Mouse (Mus musculus) MEL (cell line): ENCODE measurements at regions not wholly inside any gene's neighbourhood (a gene's known extent, or its start where the extent isn't known, plus 50 kb on each side); places are given as distances from the start of the nearest gene placed in this dataset.

ENCODE experiments used
- CTCF ChIP-seq, 3 experiments: IDR thresholded peaks in 2 of 3; conservative IDR thresholded peaks in 1 of 3; 2 replicates each; pipeline ENCODE4 v1.5.1; 2011 to 2012; ENCODE audit warnings: low read length in 3 of 3, low read depth in 2 of 3, mild to moderate bottlenecking in 2 of 3, improper control_type of control experiment in 1 of 3, inconsistent platforms in 1 of 3, mixed read lengths in 1 of 3, moderate library complexity in 1 of 3; ENCODE audit not compliant: control insufficient read depth in 1 of 3, insufficient read depth in 1 of 3, poor library complexity in 1 of 3, severe bottlenecking in 1 of 3
- E2F4 ChIP-seq: IDR thresholded peaks from 2 replicates; pipeline ENCODE4 v1.6.1; 2011; ENCODE audit warnings: low read depth, low read length, improper control_type of control experiment, borderline replicate concordance
- EP300 ChIP-seq, 2 experiments: IDR thresholded peaks; 2 replicates each; pipeline ENCODE4 v1.6.1; 2011; ENCODE audit warnings: improper control_type of control experiment in 2 of 2, low read length in 2 of 2, low read depth in 1 of 2, mild to moderate bottlenecking in 1 of 2
- ETS1 ChIP-seq: IDR thresholded peaks from 2 replicates; pipeline ENCODE4 v1.6.1; 2012; ENCODE audit warnings: low read depth, mild to moderate bottlenecking, inconsistent platforms, low read length, improper control_type of control experiment, moderate library complexity
- MAFK ChIP-seq: IDR thresholded peaks from 2 replicates; pipeline ENCODE4 v1.6.1; 2011; ENCODE audit warnings: low read depth, mild to moderate bottlenecking, low read length, improper control_type of control experiment, borderline replicate concordance
- MAX ChIP-seq: IDR thresholded peaks from 2 replicates; pipeline ENCODE4 v1.6.1; 2011; ENCODE audit warnings: low read length, improper control_type of control experiment
- MEF2A ChIP-seq: IDR thresholded peaks from 2 replicates; pipeline ENCODE4 v1.6.1; 2014; ENCODE audit warnings: low read depth, mild to moderate bottlenecking, inconsistent platforms, low read length, improper control_type of control experiment; ENCODE audit not compliant: poor library complexity, insufficient replicate concordance, severe bottlenecking; ENCODE audit errors: extremely low read depth
- MYC ChIP-seq: IDR thresholded peaks from 2 replicates; pipeline ENCODE4 v1.6.1; 2011; ENCODE audit warnings: low read depth, mild to moderate bottlenecking, low read length, improper control_type of control experiment, moderate library complexity
- POLR2A ChIP-seq, 2 experiments: IDR thresholded peaks; 2 replicates each; pipeline ENCODE4 v1.6.1; 2011 to 2012; ENCODE audit warnings: low read length in 2 of 2, mild to moderate bottlenecking in 2 of 2, control low read depth in 1 of 2, improper control_type of control experiment in 1 of 2, low read depth in 1 of 2, moderate library complexity in 1 of 2; ENCODE audit not compliant: control insufficient read depth in 1 of 2, insufficient read depth in 1 of 2, poor library complexity in 1 of 2
- SIN3A ChIP-seq: IDR thresholded peaks from 2 replicates; pipeline ENCODE4 v1.6.1; 2012; ENCODE audit warnings: low read length, improper control_type of control experiment, inconsistent platforms
- SMC3 ChIP-seq: IDR thresholded peaks from 2 replicates; pipeline ENCODE4 v1.6.1; 2011; ENCODE audit warnings: low read depth, low read length, improper control_type of control experiment
- USF1 ChIP-seq: IDR thresholded peaks from 2 replicates; pipeline ENCODE4 v1.6.1; 2014; ENCODE audit warnings: low read depth, mild to moderate bottlenecking, inconsistent platforms, low read length, improper control_type of control experiment, moderate library complexity
- USF2 ChIP-seq, 2 experiments: IDR thresholded peaks; 2 replicates each; pipeline ENCODE4 v1.6.1; 2011 to 2012; ENCODE audit warnings: improper control_type of control experiment in 2 of 2, low read length in 2 of 2, borderline replicate concordance in 1 of 2, inconsistent platforms in 1 of 2, low read depth in 1 of 2, mild to moderate bottlenecking in 1 of 2; ENCODE audit not compliant: insufficient read depth in 1 of 2
- ZNF384 ChIP-seq: IDR thresholded peaks from 2 replicates; pipeline ENCODE4 v1.6.1; 2012; ENCODE audit warnings: low read depth, mild to moderate bottlenecking, inconsistent platforms, low read length, improper control_type of control experiment

DNA sequence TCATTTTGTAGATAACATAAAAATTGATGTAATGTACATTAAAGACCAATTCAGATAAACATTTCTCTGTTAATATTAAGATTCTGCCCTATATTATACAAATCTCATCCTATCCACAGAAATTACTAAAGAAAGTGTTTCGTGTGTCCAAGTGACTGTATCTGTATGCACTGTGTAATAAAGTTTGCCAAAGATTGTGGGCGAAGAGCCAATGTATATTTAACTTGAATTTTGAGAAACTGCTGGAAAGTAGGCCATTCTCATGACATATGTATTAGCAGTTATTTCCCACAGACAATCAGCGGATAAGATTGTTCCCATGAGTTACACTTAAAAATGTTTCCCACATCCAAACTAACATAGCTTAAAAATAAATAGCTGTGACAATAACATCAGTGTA is 269.9 kb downstream of the Slitrk6 start:
- TF ChIP-seq POLR2A (IDR thresholded peaks at IDR 0.05; ENCODE audit: control insufficient read depth in 1 of 2, insufficient read depth in 1 of 2, low read depth in 1 of 2, low read length in 2 of 2, poor library complexity in 1 of 2) = no peak
- TF ChIP-seq CTCF (IDR thresholded peaks at IDR 0.05 in 2 of 3, conservative IDR thresholded peaks at IDR 0.05 in 1 of 3; ENCODE audit: control insufficient read depth in 1 of 3, insufficient read depth in 1 of 3, low read depth in 2 of 3, low read length in 3 of 3, poor library complexity in 1 of 3, severe bottlenecking in 1 of 3) = no peak
- TF ChIP-seq E2F4 = no peak
- no peak for TF ChIP-seq SMC3
- no peak for TF ChIP-seq EP300 (IDR thresholded peaks at IDR 0.05; ENCODE audit: low read depth in 1 of 2, low read length in 2 of 2)
- TF ChIP-seq MYC = no peak
- TF ChIP-seq MAX = no peak
- no peak for TF ChIP-seq USF1
- TF ChIP-seq ETS1 = no peak
- no peak for TF ChIP-seq MEF2A
- TF ChIP-seq MAFK = no peak
- TF ChIP-seq ZNF384 = no peak
- TF ChIP-seq USF2 (IDR thresholded peaks at IDR 0.05; ENCODE audit: borderline replicate concordance in 1 of 2, insufficient read depth in 1 of 2, low read depth in 1 of 2, low read length in 2 of 2) = no peak
- TF ChIP-seq SIN3A = no peak
